Mouse (Mus musculus): ENCODE measurements around the gene Tmbim1.

DNA sequence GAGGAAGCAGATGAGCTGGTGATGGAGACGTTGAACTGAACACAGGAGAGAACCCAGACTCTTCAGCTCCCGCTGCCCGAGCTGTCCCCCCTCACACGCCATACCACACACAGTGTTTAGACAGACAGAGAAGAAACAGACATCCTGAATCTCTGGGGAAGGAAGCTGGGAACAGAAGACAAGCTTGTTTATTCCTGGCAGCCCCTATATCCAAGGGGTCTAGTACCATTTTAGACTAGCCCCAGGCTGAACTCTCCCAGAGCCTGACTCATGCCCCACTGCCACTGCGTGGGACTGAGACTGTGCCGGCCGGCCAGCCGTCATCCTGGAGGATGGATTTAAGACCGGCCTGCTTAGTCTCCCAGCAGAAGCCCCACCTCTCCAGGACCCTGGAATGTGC is 30.4 kb downstream of the Tmbim1 start:
- TF ChIP-seq CTCF (IDR thresholded peaks at IDR 0.05; ENCODE audit: extremely low read depth, insufficient read length, insufficient replicate concordance, low read depth, low read length): no peak
- no peak for TF ChIP-seq POLR2A (IDR thresholded peaks at IDR 0.05; ENCODE audit: low read depth, low read length)
